Mouse (Mus musculus): Measurements from ENCODE around the gene Dusp18.

GRCm38 (mm10) chr11:3920476-3920875 lies 25.4 kb downstream of the Dusp18 start:
- TF ChIP-seq CTCF (conservative IDR thresholded peaks at IDR 0.05 in 1 of 2, IDR thresholded peaks at IDR 0.05 in 1 of 2; ENCODE audit: low read depth in 2 of 2, low read length in 2 of 2) (no peak), E2F4 (IDR thresholded peaks at IDR 0.05; ENCODE audit: insufficient replicate concordance, low read depth, low read length) (no peak), TCF12 (IDR thresholded peaks at IDR 0.05; ENCODE audit: low read depth, low read length) (no peak), JUND (conservative IDR thresholded peaks at IDR 0.05; ENCODE audit: low read depth, low read length) (no peak), POLR2A (IDR thresholded peaks at IDR 0.05; ENCODE audit: low read depth, low read length) (no peak), ETS1 (conservative IDR thresholded peaks at IDR 0.05; ENCODE audit: low read depth, low read length) (no peak)
